Mouse (Mus musculus) midbrain, postnatal 0 days (tissue): ENCODE measurements around the gene Srgap3. TPM values are rescaled to one million over a fixed set of nuclear protein-coding genes. Genes with fewer than 3 reads are reported as not detected.
A peak's percentile ranks its signal among the peaks of the same experiment; 100 is the strongest.

Experiments used
- ATAC-seq: fragments of 200-750 bp; cut with Nextera tagmentation; 2 replicates; pipeline ENCODE4 v1.8.0; 2017; ENCODE audit warnings: moderate number of reproducible peaks, mild to moderate bottlenecking, moderate TSS enrichment, moderate library complexity; ENCODE audit not compliant: low FRiP score
- DNase-seq: peaks from one replicate; pipeline ENCODE4 v3.0.0-alpha.2; 2015; ENCODE audit warnings: low spot score
- H3K27ac ChIP-seq: fragments of 300-500 bp; sonication (generic); 2 replicates; pipeline ENCODE4 v1.5.1; 2014; ENCODE audit warnings: low read depth, mild to moderate bottlenecking, low read length, mixed read lengths
- H3K27me3 ChIP-seq: fragments of 300-500 bp; sonication (generic); 2 replicates; pipeline ENCODE4 v1.6.1; 2014; ENCODE audit warnings: low read length, control low read depth, mixed read lengths; ENCODE audit not compliant: insufficient read depth
- H3K36me3 ChIP-seq: fragments of 300-500 bp; sonication (generic); 2 replicates; pipeline ENCODE4 v1.6.1; 2014; ENCODE audit warnings: low read length, control low read depth, mixed read lengths; ENCODE audit not compliant: insufficient read depth
- H3K4me1 ChIP-seq: fragments of 300-500 bp; sonication (generic); 2 replicates; pipeline ENCODE4 v1.6.1; 2014; ENCODE audit warnings: mild to moderate bottlenecking, control low read depth, antibody characterized with exemption, low read length, mixed read lengths; ENCODE audit not compliant: insufficient read depth
- H3K4me2 ChIP-seq: fragments of 300-500 bp; sonication (generic); 2 replicates; pipeline ENCODE4 v1.6.1; 2014; ENCODE audit warnings: low read depth, mild to moderate bottlenecking, low read length, mixed read lengths; ENCODE audit not compliant: poor library complexity, severe bottlenecking
- H3K4me3 ChIP-seq: fragments of 300-500 bp; sonication (generic); 2 replicates; pipeline ENCODE4 v1.5.1; 2014; ENCODE audit warnings: low read depth, mild to moderate bottlenecking, low read length, moderate library complexity
- H3K9ac ChIP-seq: fragments of 300-500 bp; sonication (generic); replicated peaks from 2 replicates; pipeline ENCODE4 v1.6.1; 2014; ENCODE audit warnings: mild to moderate bottlenecking, low read length, moderate library complexity, mixed read lengths; ENCODE audit not compliant: poor library complexity, severe bottlenecking
- H3K9me3 ChIP-seq: fragments of 300-500 bp; sonication (generic); 2 replicates; pipeline ENCODE4 v1.6.1; 2016; ENCODE audit warnings: low read length, control low read depth
- CTCF ChIP-seq: IDR thresholded peaks from 2 replicates; pipeline ENCODE4 v1.5.1; 2016; ENCODE audit warnings: antibody characterized with exemption, mild to moderate bottlenecking
- WGBS: fragments of 180-500 bp; shearing (Covaris S2); extraction: QIAGEN DNeasy Blood & Tissue Kit; methylation state at CpG from one replicate; pipeline ENCODE4 v1.1.7; 2014; 5-methylcytosine and 5-hydroxymethylcytosine counted together
- polyA plus RNA-seq: library from polyadenylated mRNA; unstranded; fragments of >200 nt; fragmentation: Nextera tagmentation; extraction: Ambion mirVana; gene quantifications from 2 replicates; pipeline ENCODE4 v1.2.1, GENCODE M21; 2015
- total RNA-seq: library from RNA; depleted of rRNA; stranded (reverse); fragments of >200 nt; gene quantifications from 2 replicates; pipeline ENCODE4 v1.2.3, GENCODE M21; 2014

The Srgap3 gene
- total and polyA plus RNA-seq, 2 experiments from 2014 or later: 29.8 to 58.6 TPM

DNA sequence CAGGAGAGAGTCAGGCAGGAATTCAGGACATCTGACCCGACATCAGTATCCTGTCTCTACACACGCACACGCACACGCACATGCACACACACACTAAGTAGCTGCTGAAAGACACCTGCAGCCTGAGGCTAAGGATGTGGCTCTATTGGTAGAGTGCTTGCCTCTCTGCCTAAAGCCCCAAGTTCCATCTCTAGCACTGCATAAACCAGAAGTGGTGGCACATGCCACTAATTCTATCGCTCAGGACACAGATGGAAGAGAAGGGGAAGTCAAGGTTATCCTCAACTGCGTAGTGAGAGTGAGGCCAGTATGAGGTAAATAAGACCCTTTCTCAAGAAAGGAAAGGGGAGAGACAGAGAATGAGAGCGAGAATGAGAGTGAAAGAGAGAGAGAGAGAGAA, 6.8 kb upstream of the Srgap3 start:
- H3K4me2 ChIP-seq: no peak overlapping the region
- 90% methylated on average over 7 of the region's 7 CpGs for WGBS
- no peaks in the 10 kb centered on the region for H3K4me1 ChIP-seq
- no peaks in the 10 kb centered on the region for H3K9me3 ChIP-seq
- ATAC-seq: no peak
- no peak overlapping the region for H3K9ac ChIP-seq
- no peak overlapping the region for H3K4me3 ChIP-seq
- H3K27me3 ChIP-seq: no peaks in the 10 kb centered on the region
- H3K27ac ChIP-seq: no peak overlapping the region
- no peaks in the 10 kb centered on the region for H3K36me3 ChIP-seq
- TF ChIP-seq CTCF: no peak
- DNase-seq: no peak

DNA sequence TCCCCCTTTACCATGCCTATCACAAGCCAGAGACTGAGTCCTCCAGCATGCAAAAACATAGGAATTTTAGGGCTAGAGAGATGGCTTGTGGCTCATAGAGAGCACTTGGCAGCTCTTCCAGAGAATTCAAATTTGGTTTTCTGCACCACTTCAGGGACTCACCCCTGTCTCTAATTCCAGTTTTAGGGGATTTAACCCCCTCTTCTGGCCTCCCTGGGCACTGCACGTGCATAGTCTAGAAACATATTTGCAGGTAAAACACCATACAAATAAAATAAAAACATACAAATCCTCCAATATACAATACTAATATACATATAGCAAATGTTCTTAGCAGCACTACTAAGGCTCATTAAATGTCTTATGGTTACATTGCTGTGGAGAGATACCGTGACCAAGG, 4.2 kb upstream of the Srgap3 start:
- 0 out of 2 replicates have a peak, but pooled peaks cover 4% of the 10 kb centered on the region for H3K4me1 ChIP-seq
- H3K4me3 ChIP-seq: no peak overlapping the region
- TF ChIP-seq CTCF: peak; percentile 51
- H3K9ac ChIP-seq: no peak overlapping the region
- H3K27me3 ChIP-seq: no peaks in the 10 kb centered on the region
- H3K4me2 ChIP-seq: no peak overlapping the region
- no peak overlapping the region for H3K27ac ChIP-seq
- DNase-seq (no peak), ATAC-seq (no peak)
- 72% methylated on average over 2 of the region's 2 CpGs for WGBS
- H3K36me3 ChIP-seq: no peaks in the 10 kb centered on the region
- H3K9me3 ChIP-seq: no peaks in the 10 kb centered on the region

DNA sequence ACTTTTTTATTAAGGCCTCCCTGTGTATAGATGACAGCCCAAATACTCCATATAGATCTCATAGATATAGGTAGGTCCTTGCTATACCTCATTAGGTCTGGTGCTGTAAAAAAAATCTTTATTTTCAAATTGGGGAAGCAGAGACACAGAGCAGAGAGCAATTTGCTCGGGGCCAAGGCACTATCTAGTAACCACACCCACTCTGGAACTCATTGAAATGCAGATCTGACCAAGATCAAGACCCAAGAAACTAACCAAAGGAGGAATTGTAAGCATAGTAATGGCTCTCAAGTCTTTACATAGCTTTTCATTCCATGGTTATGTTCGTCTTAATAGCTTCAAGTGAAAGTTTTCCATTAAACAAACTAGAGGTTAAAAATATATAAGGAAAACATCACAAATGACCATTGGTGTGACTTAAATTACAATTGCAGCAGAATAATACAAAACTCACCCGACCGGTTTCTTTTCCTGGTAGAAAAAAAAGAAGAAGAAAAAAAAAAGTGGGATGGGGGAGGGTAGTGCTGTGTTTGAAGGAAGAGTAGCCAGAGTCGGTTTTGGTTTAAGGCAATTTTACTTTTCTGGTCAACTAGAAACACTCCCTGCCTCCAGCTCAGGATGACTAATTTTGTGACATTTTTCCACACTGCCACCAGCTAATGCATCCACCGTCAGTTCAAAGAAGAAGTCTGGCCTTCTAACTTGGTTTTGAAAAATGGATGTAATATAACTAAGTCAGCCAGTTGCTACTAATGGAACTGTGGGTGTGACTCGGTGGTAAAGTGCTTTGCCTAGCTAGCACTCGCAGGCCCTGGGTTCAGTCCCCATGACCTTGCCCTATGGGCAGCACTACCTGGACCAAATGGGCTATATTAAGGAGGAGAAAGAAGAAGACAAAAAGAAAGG, 3.4 kb upstream of the Srgap3 start:
- Histone ChIP-seq H3K4me1 (0 out of 2 replicates have a peak, but pooled peaks cover 4% of the 10 kb centered on the region), H3K9ac (no peak overlapping the region), H3K27ac (no peak overlapping the region), H3K4me2 (no peak overlapping the region), H3K9me3 (no peaks in the 10 kb centered on the region), H3K27me3 (no peaks in the 10 kb centered on the region), H3K4me3 (no peak overlapping the region), H3K36me3 (no peaks in the 10 kb centered on the region)
- no peak for TF ChIP-seq CTCF
- ATAC-seq (no peak), DNase-seq (no peak)
- 57% methylated on average over 8 of the region's 8 CpGs for WGBS

DNA sequence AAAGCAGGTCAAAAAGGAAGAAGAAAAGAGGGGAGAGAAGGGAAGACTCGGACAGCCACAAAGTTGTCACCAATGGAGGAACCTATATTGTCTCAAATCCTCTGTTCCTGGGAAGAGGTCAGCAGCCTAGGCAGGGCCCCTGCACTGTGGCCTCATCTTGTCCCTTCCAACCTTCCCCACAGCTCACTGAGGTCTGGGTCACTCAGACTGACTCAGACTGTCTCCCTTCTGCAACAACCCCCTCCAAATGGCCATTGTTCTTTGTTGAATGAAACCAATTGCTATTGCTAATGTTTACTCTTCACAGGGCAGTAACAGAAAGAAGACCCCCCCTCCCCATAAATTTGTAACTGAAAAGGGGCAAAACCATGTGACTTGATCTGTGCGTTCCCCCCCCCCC, 2.2 kb upstream of the Srgap3 start:
- 0 out of 2 replicates have a peak, but pooled peaks cover 4% of the 10 kb centered on the region for H3K4me1 ChIP-seq
- WGBS: 25% methylated on average over 2 of the region's 2 CpGs
- no peak for TF ChIP-seq CTCF

DNA sequence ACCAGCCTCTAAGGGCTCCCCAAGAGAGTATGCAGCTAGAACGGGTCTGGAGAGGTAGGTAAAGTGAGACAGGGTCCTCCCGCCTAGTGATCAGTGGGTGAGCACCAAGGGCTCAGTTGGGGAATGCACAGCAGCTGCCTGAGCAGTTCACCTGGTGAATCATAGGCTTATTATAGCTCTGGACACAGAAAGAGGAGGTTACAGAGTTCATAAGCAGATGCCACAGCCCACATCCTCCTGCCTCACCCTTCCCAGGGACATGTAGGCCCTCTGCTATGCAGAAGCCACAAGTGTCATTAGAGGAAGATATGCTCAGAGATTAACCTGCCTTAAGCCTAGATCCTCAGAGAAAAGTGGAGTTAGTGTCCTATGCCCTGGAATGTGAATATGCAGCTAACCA, 1.4 kb upstream of the Srgap3 start:
- ATAC-seq (no peak), DNase-seq (no peak)
- Histone ChIP-seq H3K9me3 (no peaks in the 10 kb centered on the region), H3K4me3 (no peak overlapping the region), H3K27ac (no peak overlapping the region), H3K4me1 (peaks cover 5% of the 10 kb centered on the region), H3K27me3 (no peaks in the 10 kb centered on the region), H3K4me2 (no peak overlapping the region), H3K9ac (no peak overlapping the region), H3K36me3 (no peaks in the 10 kb centered on the region)
- WGBS: 77% methylated on average over 2 of the region's 2 CpGs
- TF ChIP-seq CTCF: no peak

More for the DNA sequence above, 2.2 kb upstream of the Srgap3 start:
- Histone ChIP-seq H3K27ac (no peak overlapping the region), H3K9me3 (no peaks in the 10 kb centered on the region), H3K4me3 (no peak overlapping the region), H3K36me3 (no peaks in the 10 kb centered on the region), H3K4me2 (no peak overlapping the region), H3K9ac (no peak overlapping the region), H3K27me3 (no peaks in the 10 kb centered on the region)
- ATAC-seq (no peak), DNase-seq (no peak)
